Mouse (Mus musculus): ENCODE measurements at regions not wholly inside any gene's neighbourhood (a gene's known extent, or its start where the extent isn't known, plus 50 kb on each side); places are given as distances from the start of the nearest gene placed in this dataset.

- Histone ChIP-seq H3K4me1 (ENCODE audit: insufficient read depth, low read depth, low read length) (no peaks in the 10 kb centered on the region), H3K9me3 (replicated peaks) (peaks cover 31% of the 10 kb centered on the region), H3K4me3 (ENCODE audit: low read depth, low read length) (no peak overlapping the region), H3K36me3 (replicated peaks) (no peaks in the 10 kb centered on the region), H3K27me3 (ENCODE audit: insufficient read depth, low read length) (no peaks in the 10 kb centered on the region)
- DNase-seq (ENCODE audit: low spot score) (no peak), ATAC-seq (ENCODE audit: extremely low read depth, insufficient number of reproducible peaks, low FRiP score, poor library complexity, severe bottlenecking) (no peak)
- TF ChIP-seq CTCF (IDR thresholded peaks at IDR 0.05; ENCODE audit: low read depth, low read length) (no peak), TAL1 (conservative IDR thresholded peaks at IDR 0.05; ENCODE audit: low read depth, low read length) (no peak), GATA1 (IDR thresholded peaks at IDR 0.05; ENCODE audit: borderline replicate concordance, low read length) (no peak), POLR2AphosphoS5 (IDR thresholded peaks at IDR 0.05; ENCODE audit: insufficient replicate concordance, low read depth, low read length) (no peak), GATA2 (IDR thresholded peaks at IDR 0.05; ENCODE audit: borderline replicate concordance, low read depth, low read length) (no peak)
These were observed 307.1 kb upstream of the Adamts16 start for GRCm38 (mm10) chr13:71148491-71149302.

- DNase-seq (ENCODE audit: low spot score): no peak
- H3K27me3 ChIP-seq (ENCODE audit: insufficient read depth, low read length): no peaks in the 10 kb centered on the region
- H3K9me3 ChIP-seq (replicated peaks): peaks cover 29% of the 10 kb centered on the region
- ATAC-seq (ENCODE audit: extremely low read depth, insufficient number of reproducible peaks, low FRiP score, poor library complexity, severe bottlenecking): no peak
- no peaks in the 10 kb centered on the region for H3K36me3 ChIP-seq (replicated peaks)
- no peak overlapping the region for H3K4me3 ChIP-seq (ENCODE audit: low read depth, low read length)
- no peak for TF ChIP-seq GATA2 (IDR thresholded peaks at IDR 0.05; ENCODE audit: borderline replicate concordance, low read depth, low read length)
- no peak for TF ChIP-seq CTCF (IDR thresholded peaks at IDR 0.05; ENCODE audit: low read depth, low read length)
- no peak for TF ChIP-seq TAL1 (conservative IDR thresholded peaks at IDR 0.05; ENCODE audit: low read depth, low read length)
- no peak for TF ChIP-seq POLR2AphosphoS5 (IDR thresholded peaks at IDR 0.05; ENCODE audit: insufficient replicate concordance, low read depth, low read length)
- TF ChIP-seq GATA1 (IDR thresholded peaks at IDR 0.05; ENCODE audit: borderline replicate concordance, low read length): no peak
- H3K4me1 ChIP-seq (ENCODE audit: insufficient read depth, low read depth, low read length): no peaks in the 10 kb centered on the region
These were observed 305.3 kb upstream of the Adamts16 start for GRCm38 (mm10) chr13:71146859-71147443.

GRCm38 (mm10) chr13:71138745-71139312 is 297.2 kb upstream of the Adamts16 start:
- Histone ChIP-seq H3K27me3 (ENCODE audit: insufficient read depth, low read length) (no peaks in the 10 kb centered on the region), H3K4me3 (ENCODE audit: low read depth, low read length) (no peak overlapping the region), H3K4me1 (ENCODE audit: insufficient read depth, low read depth, low read length) (no peaks in the 10 kb centered on the region), H3K36me3 (replicated peaks) (no peaks in the 10 kb centered on the region), H3K9me3 (replicated peaks) (peaks cover 43% of the 10 kb centered on the region)
- no peak for ATAC-seq (ENCODE audit: extremely low read depth, insufficient number of reproducible peaks, low FRiP score, poor library complexity, severe bottlenecking)
- no peak for DNase-seq (ENCODE audit: low spot score)
- no peak for TF ChIP-seq TAL1 (conservative IDR thresholded peaks at IDR 0.05; ENCODE audit: low read depth, low read length)
- no peak for TF ChIP-seq CTCF (IDR thresholded peaks at IDR 0.05; ENCODE audit: low read depth, low read length)
- TF ChIP-seq GATA2 (IDR thresholded peaks at IDR 0.05; ENCODE audit: borderline replicate concordance, low read depth, low read length): no peak
- TF ChIP-seq POLR2AphosphoS5 (IDR thresholded peaks at IDR 0.05; ENCODE audit: insufficient replicate concordance, low read depth, low read length): no peak
- TF ChIP-seq GATA1 (IDR thresholded peaks at IDR 0.05; ENCODE audit: borderline replicate concordance, low read length): no peak

- no peak for ATAC-seq (ENCODE audit: extremely low read depth, insufficient number of reproducible peaks, low FRiP score, poor library complexity, severe bottlenecking)
- DNase-seq (ENCODE audit: low spot score): no peak
- H3K4me1 ChIP-seq (ENCODE audit: insufficient read depth, low read depth, low read length): no peaks in the 10 kb centered on the region
- H3K9me3 ChIP-seq (replicated peaks): peaks cover 34% of the 10 kb centered on the region
- H3K36me3 ChIP-seq (replicated peaks): no peaks in the 10 kb centered on the region
- H3K27me3 ChIP-seq (ENCODE audit: insufficient read depth, low read length): no peaks in the 10 kb centered on the region
- TF ChIP-seq GATA1 (IDR thresholded peaks at IDR 0.05; ENCODE audit: borderline replicate concordance, low read length): no peak
- TF ChIP-seq TAL1 (conservative IDR thresholded peaks at IDR 0.05; ENCODE audit: low read depth, low read length): no peak
- TF ChIP-seq POLR2AphosphoS5 (IDR thresholded peaks at IDR 0.05; ENCODE audit: insufficient replicate concordance, low read depth, low read length): no peak
- no peak for TF ChIP-seq CTCF (IDR thresholded peaks at IDR 0.05; ENCODE audit: low read depth, low read length)
- TF ChIP-seq GATA2 (IDR thresholded peaks at IDR 0.05; ENCODE audit: borderline replicate concordance, low read depth, low read length): no peak
- no peak overlapping the region for H3K4me3 ChIP-seq (ENCODE audit: low read depth, low read length)
These were observed 294.5 kb upstream of the Adamts16 start for GRCm38 (mm10) chr13:71135940-71136632.

- ATAC-seq (ENCODE audit: extremely low read depth, insufficient number of reproducible peaks, low FRiP score, poor library complexity, severe bottlenecking) (no peak), DNase-seq (ENCODE audit: low spot score) (no peak)
- Histone ChIP-seq H3K4me3 (ENCODE audit: low read depth, low read length) (no peak overlapping the region), H3K4me1 (ENCODE audit: insufficient read depth, low read depth, low read length) (no peaks in the 10 kb centered on the region), H3K9me3 (replicated peaks) (peaks cover 55% of the 10 kb centered on the region), H3K36me3 (replicated peaks) (no peaks in the 10 kb centered on the region), H3K27me3 (ENCODE audit: insufficient read depth, low read length) (no peaks in the 10 kb centered on the region)
- TF ChIP-seq POLR2AphosphoS5 (IDR thresholded peaks at IDR 0.05; ENCODE audit: insufficient replicate concordance, low read depth, low read length): no peak
- TF ChIP-seq TAL1 (conservative IDR thresholded peaks at IDR 0.05; ENCODE audit: low read depth, low read length): no peak
- TF ChIP-seq CTCF (IDR thresholded peaks at IDR 0.05; ENCODE audit: low read depth, low read length): no peak
- TF ChIP-seq GATA2 (IDR thresholded peaks at IDR 0.05; ENCODE audit: borderline replicate concordance, low read depth, low read length): no peak
- TF ChIP-seq GATA1 (IDR thresholded peaks at IDR 0.05; ENCODE audit: borderline replicate concordance, low read length): no peak
These were observed 279.9 kb upstream of the Adamts16 start for GRCm38 (mm10) chr13:71121484-71121883.

Measured in G1E (cell line).